Mouse (Mus musculus): Measurements from ENCODE around the gene Gm49393. TPM values are rescaled to one million over a fixed set of nuclear protein-coding genes. Genes with fewer than 3 reads are reported as not detected.
"Not testable (repeated sequence)": the region's sequence is repeated elsewhere in the genome, so short reads cannot be mapped to it uniquely, and the experiment has no call there.

The Gm49393 gene
- polyA plus RNA-seq (2016; fragmentation: Nextera tagmentation; extraction: Ambion mirVana) = not detected in 2 replicates

DNA sequence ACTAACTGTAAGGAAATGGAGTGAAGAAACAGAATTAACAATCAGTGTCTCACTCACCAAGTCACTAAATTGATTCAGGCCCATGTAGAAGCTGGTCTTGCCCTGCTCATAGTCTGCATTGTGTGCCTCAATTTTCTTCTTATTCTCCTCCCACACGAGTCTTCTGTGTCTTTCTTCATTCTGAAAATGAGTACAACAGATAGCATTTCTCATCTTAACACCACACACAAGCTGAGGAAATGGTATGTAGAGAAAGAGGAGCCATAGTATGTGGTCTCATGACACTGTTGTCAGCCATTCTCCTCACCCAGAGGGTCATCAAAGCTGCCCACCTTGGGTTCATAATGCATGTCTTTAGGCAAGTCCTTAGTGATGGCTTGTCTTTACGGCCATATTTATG lies at the start of gene Gm49393:
TSS of gene Gm49393 (minus strand) at position 101 of the 400 bp plus-strand sequence.
- H3K36me3 ChIP-seq (replicated peaks); H3K4me3 ChIP-seq; H3K27me3 ChIP-seq (replicated peaks; ENCODE audit: low read depth, poor library complexity, severe bottlenecking); DNase-seq (ENCODE audit: low spot score); H3K27ac ChIP-seq (replicated peaks); H3K4me1 ChIP-seq: not testable (repeated sequence)
- peaks cover 16% of the 10 kb centered on the region; the same call in 1 of the 2 replicates for H3K9me3 ChIP-seq
- whole genome bisulfite sequencing = 79% methylated on average over 2 of the region's 2 CpGs

DNA sequence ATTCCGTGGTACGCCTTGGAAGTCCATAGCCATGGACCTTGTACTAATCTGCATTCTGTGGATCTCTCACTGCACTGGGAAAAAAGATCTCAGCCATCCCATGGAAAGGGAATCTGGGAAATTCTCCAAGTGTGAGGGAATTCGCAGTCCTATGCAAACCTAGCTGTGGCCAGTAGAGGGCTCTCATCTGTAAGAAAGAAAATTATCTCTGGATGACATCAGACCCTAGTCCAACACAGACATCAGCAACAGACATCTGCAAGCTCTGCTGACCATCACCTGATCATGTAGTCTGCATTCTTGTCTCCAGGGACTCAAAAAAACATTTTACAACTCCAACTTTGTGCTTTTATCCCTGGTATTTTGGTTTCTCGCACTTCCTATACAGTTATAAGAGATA lies 36.9 kb upstream of the Gm49393 start:
- not testable (repeated sequence) for H3K4me3 ChIP-seq; H3K36me3 ChIP-seq (replicated peaks); H3K4me1 ChIP-seq; H3K27me3 ChIP-seq (replicated peaks; ENCODE audit: low read depth, poor library complexity, severe bottlenecking); H3K9me3 ChIP-seq; DNase-seq (ENCODE audit: low spot score); H3K27ac ChIP-seq (replicated peaks)
- 71% methylated on average over 4 of the region's 4 CpGs for whole genome bisulfite sequencing

DNA sequence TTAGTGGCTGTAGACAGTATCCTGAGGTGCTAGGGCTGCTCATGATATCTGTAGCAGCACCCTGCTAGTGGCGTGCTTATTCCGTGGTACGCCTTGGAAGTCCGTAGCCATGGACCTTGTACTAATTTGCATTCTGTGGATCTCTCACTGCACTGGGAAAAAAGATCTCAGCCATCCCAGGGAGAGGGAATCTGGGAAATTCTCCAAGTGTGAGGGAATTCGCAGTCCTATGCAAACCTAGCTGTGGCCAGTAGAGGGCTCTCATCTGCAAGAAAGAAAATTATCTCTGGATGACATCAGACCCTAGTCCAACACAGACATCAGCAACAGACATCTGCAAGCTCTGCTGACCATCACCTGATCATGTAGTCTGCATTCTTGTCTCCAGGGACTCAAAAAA lies 28.6 kb upstream of the Gm49393 start:
- not testable (repeated sequence) for H3K27me3 ChIP-seq (replicated peaks; ENCODE audit: low read depth, poor library complexity, severe bottlenecking); DNase-seq (ENCODE audit: low spot score); H3K4me1 ChIP-seq; H3K27ac ChIP-seq (replicated peaks); H3K36me3 ChIP-seq (replicated peaks); H3K4me3 ChIP-seq
- 30% methylated on average over 5 of the region's 5 CpGs for WGBS
- peaks cover 18% of the 10 kb centered on the region for H3K9me3 ChIP-seq

DNA sequence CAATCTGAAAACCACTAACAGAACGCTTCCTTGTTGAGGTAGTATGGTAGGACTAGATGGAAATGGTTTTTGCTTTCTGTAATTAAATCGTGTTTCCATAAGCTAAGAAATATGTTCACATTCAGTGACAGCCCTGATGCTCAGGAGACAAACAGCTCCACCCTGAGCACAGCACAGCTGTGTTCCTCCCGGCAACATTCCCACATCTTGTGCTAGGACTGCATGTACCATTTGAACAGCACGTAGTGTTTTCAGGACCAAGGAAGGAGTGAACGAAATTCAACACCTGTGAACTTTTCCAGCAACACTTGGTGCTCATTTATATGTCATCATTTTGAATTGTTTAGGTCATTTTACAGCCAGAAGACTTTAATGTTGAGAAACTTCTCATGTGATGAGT lies 26.3 kb upstream of the Gm49393 start:
- Histone ChIP-seq H3K27me3 (replicated peaks; ENCODE audit: low read depth, poor library complexity, severe bottlenecking) (no peaks in the 10 kb centered on the region), H3K36me3 (replicated peaks) (no peaks in the 10 kb centered on the region), H3K9me3 (peaks cover 24% of the 10 kb centered on the region), H3K27ac (replicated peaks) (no peak overlapping the region), H3K4me3 (no peak overlapping the region), H3K4me1 (no peaks in the 10 kb centered on the region)
- WGBS = 69% methylated on average over 5 of the region's 5 CpGs
- DNase-seq (ENCODE audit: low spot score) = no peak

DNA sequence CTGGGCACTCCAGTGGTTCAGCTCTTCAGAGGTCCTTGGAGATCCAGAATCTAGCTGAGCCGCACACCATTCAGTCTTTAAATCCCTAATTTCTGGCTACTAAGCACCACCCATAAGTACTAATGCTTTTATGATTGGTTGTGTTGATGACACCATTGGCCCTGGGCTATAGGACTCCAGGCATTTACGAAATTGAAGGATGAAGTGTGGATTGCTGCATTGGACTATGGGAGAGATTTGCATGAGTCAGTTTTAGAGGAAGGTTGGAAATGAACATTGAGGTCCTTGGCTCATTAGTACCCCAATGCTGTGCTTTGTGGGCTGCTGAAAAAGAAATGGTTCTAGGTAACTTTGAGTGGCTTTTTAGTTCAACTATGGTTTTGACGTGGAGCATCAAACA lies 6.5 kb upstream of the Gm49393 start, which contains the start of gene Tpbpa:
TSS of gene Tpbpa (minus strand) at position 101 of the 400 bp plus-strand sequence.
- not testable (repeated sequence) for H3K27me3 ChIP-seq (replicated peaks; ENCODE audit: low read depth, poor library complexity, severe bottlenecking); H3K4me3 ChIP-seq; H3K27ac ChIP-seq (replicated peaks); H3K4me1 ChIP-seq; H3K36me3 ChIP-seq (replicated peaks); DNase-seq (ENCODE audit: low spot score)
- WGBS = 85% methylated on average over 3 of the region's 3 CpGs
- H3K9me3 ChIP-seq = peaks cover 31% of the 10 kb centered on the region

DNA sequence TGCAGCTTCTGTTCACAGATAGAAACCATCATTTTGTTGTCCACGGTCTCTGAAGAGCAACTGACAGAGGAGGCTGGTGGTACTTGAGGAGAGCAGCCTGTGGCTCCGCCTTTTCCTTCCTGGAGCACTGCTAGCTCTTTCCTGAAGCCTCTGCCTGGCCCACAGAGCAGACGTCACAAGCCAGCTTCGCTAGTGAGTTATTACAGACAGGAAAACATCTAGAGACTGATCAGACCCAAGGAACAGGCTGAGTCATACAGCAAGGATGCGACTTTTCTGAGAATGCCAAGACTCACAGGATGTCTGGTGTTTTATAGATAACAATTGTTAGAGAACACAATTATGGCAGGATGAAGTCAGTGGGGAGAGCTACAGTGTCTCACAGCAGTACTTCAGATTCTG lies 1.1 kb upstream of the Gm49393 start, which contains the start of the genes Gm49391 and Ctla2a:
TSS of gene Gm49391 (minus strand) at position 72 of the 402 bp plus-strand sequence.
TSS of gene Ctla2a (minus strand) at position 126 of the 402 bp plus-strand sequence.
- Histone ChIP-seq H3K4me1 (no peaks in the 10 kb centered on the region), H3K27me3 (replicated peaks; ENCODE audit: low read depth, poor library complexity, severe bottlenecking) (no peaks in the 10 kb centered on the region), H3K9me3 (peaks cover 19% of the 10 kb centered on the region; the same call in 1 of the 2 replicates), H3K4me3 (no peak within 1 kb of the TSS), H3K36me3 (replicated peaks) (no peaks in the 10 kb centered on the region), H3K27ac (replicated peaks) (no peak within 1 kb of the TSS)
- 67% methylated on average over 5 of the region's 5 CpGs for WGBS
- DNase-seq (ENCODE audit: low spot score) = peak; percentile 7

DNA sequence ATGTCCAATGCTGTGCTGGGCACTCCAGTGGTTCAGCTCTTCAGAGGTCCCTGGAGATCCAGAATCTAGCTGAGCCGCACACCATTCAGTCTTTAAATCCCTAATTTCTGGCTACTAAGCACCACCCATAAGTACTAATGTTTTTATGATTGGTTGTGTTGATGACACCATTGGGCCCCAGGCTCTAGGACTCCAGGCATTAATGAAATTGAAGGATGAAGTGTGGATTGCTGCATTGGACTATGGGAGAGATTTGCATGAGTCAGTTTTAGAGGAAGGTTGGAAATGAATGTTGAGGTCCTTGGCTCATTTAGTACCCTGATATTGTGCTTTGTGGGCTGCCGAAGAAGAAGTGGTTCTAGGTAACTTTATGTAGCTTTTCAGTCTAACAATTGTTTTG lies 30.6 kb downstream of the Gm49393 start, which contains the start of gene Tpbpb:
TSS of gene Tpbpb (minus strand) at position 101 of the 400 bp plus-strand sequence.
- WGBS = 93% methylated on average over 2 of the region's 2 CpGs
- not testable (repeated sequence) for H3K27me3 ChIP-seq (replicated peaks; ENCODE audit: low read depth, poor library complexity, severe bottlenecking); DNase-seq (ENCODE audit: low spot score); H3K36me3 ChIP-seq (replicated peaks); H3K27ac ChIP-seq (replicated peaks); H3K4me3 ChIP-seq; H3K4me1 ChIP-seq
- H3K9me3 ChIP-seq = peaks cover 14% of the 10 kb centered on the region; the same call in 1 of the 2 replicates

DNA sequence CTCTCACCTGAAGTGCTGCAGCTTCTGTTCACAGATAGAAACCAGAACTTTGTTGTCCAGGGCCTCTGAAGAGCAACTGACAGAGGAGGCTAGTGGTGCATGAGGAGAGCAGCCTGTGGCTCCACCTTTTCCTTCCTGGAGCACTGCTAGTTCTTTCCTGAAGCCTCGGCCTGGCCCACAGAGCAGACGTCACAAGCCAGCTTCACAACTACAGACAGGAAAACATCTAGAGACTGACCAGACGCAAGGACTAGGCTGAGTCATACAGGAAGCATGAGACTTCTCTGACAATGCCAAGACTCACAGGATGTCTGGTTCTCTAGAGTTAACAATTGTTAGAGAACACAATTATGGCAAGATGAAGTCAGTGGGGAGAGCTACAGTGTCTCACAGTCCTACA lies 38.1 kb downstream of the Gm49393 start, which contains the start of gene Ctla2b:
TSS of gene Ctla2b (minus strand) at position 120 of the 400 bp plus-strand sequence.
- no peak within 1 kb of the TSS for H3K4me3 ChIP-seq
- H3K36me3 ChIP-seq (replicated peaks) = no peaks in the 10 kb centered on the region
- DNase-seq (ENCODE audit: low spot score) = peak; percentile 8
- peaks cover 15% of the 10 kb centered on the region; the same call in 1 of the 2 replicates for H3K9me3 ChIP-seq
- 77% methylated on average over 3 of the region's 3 CpGs for WGBS
- H3K27ac ChIP-seq (replicated peaks) = no peak within 1 kb of the TSS
- no peaks in the 10 kb centered on the region for H3K4me1 ChIP-seq
- no peaks in the 10 kb centered on the region for H3K27me3 ChIP-seq (replicated peaks; ENCODE audit: low read depth, poor library complexity, severe bottlenecking)

DNA sequence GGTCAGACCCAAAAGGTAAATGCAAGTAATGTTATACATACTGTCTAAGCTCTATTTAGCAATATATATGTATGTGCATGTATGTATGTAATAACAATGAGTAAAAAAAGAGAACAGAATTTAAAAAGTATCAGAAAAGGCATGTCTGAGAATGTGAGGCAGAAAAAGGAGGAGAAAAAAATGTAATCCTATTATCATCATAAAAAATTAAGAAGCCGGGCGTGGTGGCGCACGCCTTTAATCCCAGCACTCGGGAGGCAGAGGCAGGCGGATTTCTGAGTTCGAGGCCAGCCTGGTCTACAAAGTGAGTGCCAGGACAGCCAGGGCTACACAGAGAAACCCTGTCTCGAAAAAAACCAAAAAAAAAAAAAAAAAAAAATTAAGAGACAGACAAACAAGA lies 38.6 kb downstream of the Gm49393 start, which contains the start of gene Gm49392:
TSS of gene Gm49392 (minus strand) at position 101 of the 400 bp plus-strand sequence.
- 80% methylated on average over 8 of the region's 8 CpGs for WGBS
- H3K27ac ChIP-seq (replicated peaks); H3K4me1 ChIP-seq; H3K4me3 ChIP-seq; DNase-seq (ENCODE audit: low spot score); H3K36me3 ChIP-seq (replicated peaks); H3K27me3 ChIP-seq (replicated peaks; ENCODE audit: low read depth, poor library complexity, severe bottlenecking): not testable (repeated sequence)
- H3K9me3 ChIP-seq = peaks cover 11% of the 10 kb centered on the region; the same call in 1 of the 2 replicates

DNA sequence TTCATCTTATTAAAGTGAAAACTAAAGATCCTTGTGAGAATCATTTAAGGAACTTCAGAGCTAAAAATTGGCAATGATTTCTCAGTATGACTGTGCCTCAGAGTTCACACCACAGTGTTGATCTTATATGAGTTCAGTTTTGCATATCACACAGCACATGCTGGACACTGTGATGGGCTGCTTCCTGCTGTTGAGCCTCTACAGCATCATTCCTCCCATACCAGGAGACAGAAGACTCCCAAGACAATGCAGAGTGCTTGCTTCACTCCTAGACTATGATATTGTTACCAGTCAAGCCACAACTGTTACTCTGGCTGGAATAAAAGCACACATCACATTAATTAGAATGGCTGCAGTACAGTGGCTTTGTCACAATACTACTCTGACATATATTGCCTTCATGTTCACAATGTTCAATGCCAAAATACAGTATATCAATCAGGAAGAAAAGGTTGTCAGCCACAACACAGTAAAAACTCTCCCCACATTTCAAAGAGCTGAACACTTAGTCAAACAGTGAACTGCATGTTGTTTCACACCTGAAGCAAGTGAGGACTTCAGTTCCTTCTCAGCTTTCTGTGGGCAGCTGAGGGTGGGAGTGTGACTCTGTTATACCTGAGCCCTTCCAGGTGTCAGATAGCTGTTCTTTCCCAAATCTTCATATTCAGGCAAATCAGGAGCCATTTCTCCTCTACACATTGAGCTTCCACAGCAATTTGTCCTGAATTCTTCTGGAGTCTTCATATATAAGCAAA lies 39.8 kb downstream of the Gm49393 start:
- H3K4me3 ChIP-seq = no peak overlapping the region
- H3K4me1 ChIP-seq = no peaks in the 10 kb centered on the region
- H3K27ac ChIP-seq (replicated peaks) = no peak overlapping the region
- DNase-seq (ENCODE audit: low spot score) = no peak
- no peaks in the 10 kb centered on the region for H3K36me3 ChIP-seq (replicated peaks)
- H3K27me3 ChIP-seq (replicated peaks; ENCODE audit: low read depth, poor library complexity, severe bottlenecking) = no peaks in the 10 kb centered on the region
- peaks cover 11% of the 10 kb centered on the region; the same call in 1 of the 2 replicates for H3K9me3 ChIP-seq

DNA sequence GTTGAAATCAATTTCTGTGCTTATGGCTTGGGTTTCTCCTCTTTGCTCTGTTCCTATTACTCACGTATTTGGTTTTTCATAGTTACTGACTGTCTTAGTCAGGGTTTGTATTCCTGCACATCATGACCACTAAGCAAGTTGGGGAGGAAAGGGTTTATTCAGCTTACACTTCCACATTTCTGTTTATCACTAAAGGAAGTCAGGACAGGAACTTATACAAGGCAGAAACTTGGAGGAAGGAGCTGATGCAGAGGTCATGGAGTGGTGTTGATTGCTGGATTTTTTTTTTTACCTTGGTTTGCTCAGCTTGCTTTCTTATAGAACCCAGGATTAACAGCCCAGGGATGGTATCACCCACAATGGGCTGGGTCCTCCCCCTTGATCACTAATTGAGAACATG lies 43.1 kb downstream of the Gm49393 start:
- no peaks in the 10 kb centered on the region for H3K36me3 ChIP-seq (replicated peaks)
- H3K27ac ChIP-seq (replicated peaks) = no peak overlapping the region
- DNase-seq (ENCODE audit: low spot score) = no peak
- no peaks in the 10 kb centered on the region for H3K4me1 ChIP-seq
- H3K4me3 ChIP-seq = no peak overlapping the region
- H3K27me3 ChIP-seq (replicated peaks; ENCODE audit: low read depth, poor library complexity, severe bottlenecking) = no peaks in the 10 kb centered on the region
- H3K9me3 ChIP-seq = peaks cover 5% of the 10 kb centered on the region; the same call in 1 of the 2 replicates
- WGBS = 87% methylated on average over 1 of the region's 1 CpGs

DNA sequence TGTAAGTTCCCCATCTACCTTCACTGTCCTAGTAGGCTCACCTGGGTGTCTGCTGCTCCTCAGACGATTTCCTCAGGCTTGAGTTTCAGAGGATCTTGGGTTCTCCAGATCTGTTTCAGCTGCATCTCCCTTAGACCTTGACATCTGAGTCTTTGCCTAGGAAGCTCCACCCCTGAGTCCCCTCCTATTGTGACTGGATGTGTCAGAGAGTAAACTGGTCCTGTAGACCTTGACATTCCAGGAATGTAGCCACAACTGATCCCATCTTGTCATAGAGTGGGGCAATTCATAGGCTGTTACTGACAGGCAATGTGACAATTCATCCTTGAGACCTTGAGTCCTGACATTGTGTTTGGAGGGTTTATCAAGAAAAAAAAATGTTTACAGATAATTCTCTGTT lies 71.1 kb downstream of the Gm49393 start, which contains the start of gene 4930486L24Rik:
TSS of gene 4930486L24Rik (minus strand) at position 195 of the 400 bp plus-strand sequence.
- no peak within 1 kb of the TSS for H3K4me3 ChIP-seq
- no peak within 1 kb of the TSS for H3K27ac ChIP-seq (replicated peaks)
- H3K27me3 ChIP-seq (replicated peaks; ENCODE audit: low read depth, poor library complexity, severe bottlenecking) = no peaks in the 10 kb centered on the region
- H3K9me3 ChIP-seq = 0 out of 2 replicates have a peak, but pooled peaks cover 6% of the 10 kb centered on the region
- H3K4me1 ChIP-seq = no peaks in the 10 kb centered on the region
- DNase-seq (ENCODE audit: low spot score) = no peak
- H3K36me3 ChIP-seq (replicated peaks) = no peaks in the 10 kb centered on the region
- WGBS = 61% methylated on average over 1 of the region's 1 CpGs

Measured in embryonic facial prominence, embryonic 10.5 days (tissue).